Mouse (Mus musculus): ENCODE results near the gene Xkr7. TPM values are rescaled to one million over a fixed set of nuclear protein-coding genes. Genes with fewer than 3 reads are reported as not detected.

Xkr7 gene
- polyA plus RNA-seq, 1 experiment from 2014 or later: 0.45 TPM

GRCm38 (mm10) chr2:153013724-153014515 lies 17.7 kb upstream of the Xkr7 start:
- DNase-seq (ENCODE audit: low spot score) (no peak), ATAC-seq (ENCODE audit: low FRiP score) (no peak)
- Histone ChIP-seq H3K9ac (ENCODE audit: low read depth, low read length) (peak overlapping the region; percentile 84; the same call in 1 of the 2 replicates), H3K36me3 (ENCODE audit: control insufficient read depth, insufficient read depth, low read length) (peaks cover 10% of the 10 kb centered on the region; the same call in 1 of the 2 replicates), H3K9me3 (ENCODE audit: control insufficient read depth, low read length) (no peaks in the 10 kb centered on the region), H3K27me3 (ENCODE audit: control insufficient read depth, insufficient read depth, low read length) (no peaks in the 10 kb centered on the region), H3K27ac (ENCODE audit: low read depth, low read length) (no peak overlapping the region), H3K4me1 (replicated peaks; ENCODE audit: control insufficient read depth, insufficient read depth, low read length) (no peaks in the 10 kb centered on the region), H3K4me3 (ENCODE audit: low read depth, low read length) (peak overlapping the region; percentile 90), H3K4me2 (replicated peaks; ENCODE audit: low read depth, low read length) (peak overlapping the region; percentile 85)
- WGBS: 95% methylated on average over 11 of the region's 11 CpGs

DNA sequence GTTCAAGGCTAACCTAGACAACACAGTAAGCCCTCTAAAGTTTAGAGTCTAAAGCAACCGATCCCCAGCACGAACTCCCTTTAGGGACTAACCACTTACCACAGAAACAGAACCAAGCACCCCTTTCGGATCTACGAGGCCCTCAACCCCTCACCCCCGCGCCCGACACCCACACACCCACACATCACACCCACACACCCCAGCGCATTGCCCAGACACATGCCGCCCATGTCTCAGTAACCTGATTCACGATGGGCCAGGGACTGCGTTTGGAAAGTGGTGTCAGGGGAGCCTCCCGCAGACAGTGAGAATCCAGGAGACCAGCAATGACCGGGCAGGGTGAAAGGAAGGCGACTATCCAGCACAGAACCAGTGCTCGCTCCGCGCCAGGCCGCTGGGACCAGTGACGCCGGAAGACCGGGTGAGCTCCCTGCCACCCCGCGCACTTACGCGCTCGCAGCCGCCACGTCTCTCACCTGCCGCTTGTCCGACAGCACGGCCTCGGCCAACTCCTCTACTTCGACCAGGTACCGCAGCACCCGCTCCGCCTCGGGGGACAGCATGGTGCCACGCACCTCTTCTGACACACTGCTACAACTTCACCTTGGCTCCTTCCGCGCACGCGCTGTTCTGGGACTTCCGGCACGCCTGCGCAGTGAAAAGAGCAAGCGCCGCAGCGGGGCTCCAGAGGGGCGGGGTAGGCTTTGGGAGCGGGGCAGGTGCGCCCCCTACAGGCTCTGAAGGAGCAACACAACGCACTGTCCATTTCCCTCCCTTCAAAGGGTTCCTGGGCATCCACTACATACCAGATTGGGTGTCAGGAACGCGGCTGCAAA lies 16.7 kb upstream of the Xkr7 start, which contains the start of gene Pdrg1:
TSS of gene Pdrg1 (minus strand) at position 670 of the 836 bp plus-strand sequence.
- H3K9me3 ChIP-seq (ENCODE audit: control insufficient read depth, low read length): no peaks in the 10 kb centered on the region
- H3K4me3 ChIP-seq (ENCODE audit: low read depth, low read length): peak within 1 kb of the TSS; percentile 90
- no peaks in the 10 kb centered on the region for H3K27me3 ChIP-seq (ENCODE audit: control insufficient read depth, insufficient read depth, low read length)
- peak within 1 kb of the TSS; percentile 85 for H3K4me2 ChIP-seq (replicated peaks; ENCODE audit: low read depth, low read length)
- peaks cover 2% of the 10 kb centered on the region; the same call in 1 of the 2 replicates for H3K36me3 ChIP-seq (ENCODE audit: control insufficient read depth, insufficient read depth, low read length)
- DNase-seq (ENCODE audit: low spot score) (peak; percentile 99), ATAC-seq (ENCODE audit: low FRiP score) (peak; percentile 95)
- H3K9ac ChIP-seq (ENCODE audit: low read depth, low read length): peak within 1 kb of the TSS; percentile 84
- WGBS: 1% methylated on average over 54 of the region's 54 CpGs
- H3K27ac ChIP-seq (ENCODE audit: low read depth, low read length): no peak within 1 kb of the TSS
- H3K4me1 ChIP-seq (replicated peaks; ENCODE audit: control insufficient read depth, insufficient read depth, low read length): no peaks in the 10 kb centered on the region

GRCm38 (mm10) chr2:153015804-153016203 lies 15.8 kb upstream of the Xkr7 start:
- H3K27me3 ChIP-seq (ENCODE audit: control insufficient read depth, insufficient read depth, low read length): no peaks in the 10 kb centered on the region
- ATAC-seq (ENCODE audit: low FRiP score) (no peak), DNase-seq (ENCODE audit: low spot score) (no peak)
- H3K36me3 ChIP-seq (ENCODE audit: control insufficient read depth, insufficient read depth, low read length): 0 out of 2 replicates have a peak, but pooled peaks cover 2% of the 10 kb centered on the region
- no peaks in the 10 kb centered on the region for H3K9me3 ChIP-seq (ENCODE audit: control insufficient read depth, low read length)
- WGBS: 49% methylated on average over 8 of the region's 8 CpGs
- no peak overlapping the region for H3K4me3 ChIP-seq (ENCODE audit: low read depth, low read length)
- H3K4me1 ChIP-seq (replicated peaks; ENCODE audit: control insufficient read depth, insufficient read depth, low read length): no peaks in the 10 kb centered on the region
- H3K9ac ChIP-seq (ENCODE audit: low read depth, low read length): no peak overlapping the region
- no peak overlapping the region for H3K27ac ChIP-seq (ENCODE audit: low read depth, low read length)
- no peak overlapping the region for H3K4me2 ChIP-seq (replicated peaks; ENCODE audit: low read depth, low read length)

DNA sequence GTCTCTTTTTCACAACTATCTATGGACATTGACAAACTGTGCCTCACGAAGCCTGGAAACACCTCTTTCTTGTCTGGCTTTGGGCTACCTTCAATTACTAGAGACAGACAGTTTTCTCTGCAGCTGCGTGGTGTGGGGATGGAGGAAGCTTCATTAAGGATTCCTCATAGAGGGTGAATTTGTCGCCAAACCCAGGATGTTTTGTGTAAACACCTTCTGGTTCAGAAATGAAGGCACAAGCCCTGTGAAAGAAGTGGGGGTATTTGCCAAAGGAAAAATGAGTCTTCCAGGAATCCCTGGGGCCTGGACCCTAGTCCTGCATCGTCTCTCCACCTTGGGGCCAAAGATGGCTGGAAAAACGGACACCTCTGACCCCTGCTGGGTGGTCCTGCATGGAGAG lies 14.9 kb upstream of the Xkr7 start:
- no peak for DNase-seq (ENCODE audit: low spot score)
- ATAC-seq (ENCODE audit: low FRiP score): no peak
- no peaks in the 10 kb centered on the region for H3K27me3 ChIP-seq (ENCODE audit: control insufficient read depth, insufficient read depth, low read length)
- WGBS: 43% methylated on average over 5 of the region's 5 CpGs
- H3K9ac ChIP-seq (ENCODE audit: low read depth, low read length): no peak overlapping the region
- no peak overlapping the region for H3K4me3 ChIP-seq (ENCODE audit: low read depth, low read length)
- H3K4me1 ChIP-seq (replicated peaks; ENCODE audit: control insufficient read depth, insufficient read depth, low read length): no peaks in the 10 kb centered on the region
- no peaks in the 10 kb centered on the region for H3K9me3 ChIP-seq (ENCODE audit: control insufficient read depth, low read length)
- H3K36me3 ChIP-seq (ENCODE audit: control insufficient read depth, insufficient read depth, low read length): 0 out of 2 replicates have a peak, but pooled peaks cover 2% of the 10 kb centered on the region
- no peak overlapping the region for H3K27ac ChIP-seq (ENCODE audit: low read depth, low read length)
- no peak overlapping the region for H3K4me2 ChIP-seq (replicated peaks; ENCODE audit: low read depth, low read length)

DNA sequence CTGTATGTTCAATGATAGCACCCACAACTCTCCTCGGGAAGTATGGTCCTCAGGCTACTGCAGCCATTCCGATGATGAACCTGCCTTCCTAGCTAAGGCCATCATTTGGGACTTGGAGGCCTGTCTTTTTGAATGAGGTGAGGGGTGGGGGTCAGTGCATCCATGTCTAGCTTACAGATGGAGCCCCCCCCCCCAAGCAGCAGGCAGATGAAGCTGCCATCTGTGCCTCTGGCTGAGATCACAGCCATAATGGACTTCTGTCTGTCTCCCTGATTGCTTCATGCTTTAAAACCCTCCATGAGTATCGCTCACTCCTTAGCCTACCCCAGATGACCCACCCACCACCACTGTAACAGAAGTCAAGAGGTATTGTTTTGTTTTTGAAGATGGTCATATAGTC lies 12.3 kb upstream of the Xkr7 start:
- 79% methylated on average over 3 of the region's 3 CpGs for WGBS
- Histone ChIP-seq H3K36me3 (ENCODE audit: control insufficient read depth, insufficient read depth, low read length) (no peaks in the 10 kb centered on the region), H3K27ac (ENCODE audit: low read depth, low read length) (no peak overlapping the region), H3K9ac (ENCODE audit: low read depth, low read length) (no peak overlapping the region), H3K4me2 (replicated peaks; ENCODE audit: low read depth, low read length) (no peak overlapping the region), H3K27me3 (ENCODE audit: control insufficient read depth, insufficient read depth, low read length) (no peaks in the 10 kb centered on the region), H3K4me3 (ENCODE audit: low read depth, low read length) (no peak overlapping the region), H3K4me1 (replicated peaks; ENCODE audit: control insufficient read depth, insufficient read depth, low read length) (no peaks in the 10 kb centered on the region), H3K9me3 (ENCODE audit: control insufficient read depth, low read length) (no peaks in the 10 kb centered on the region)
- DNase-seq (ENCODE audit: low spot score) (no peak), ATAC-seq (ENCODE audit: low FRiP score) (no peak)

GRCm38 (mm10) chr2:153021163-153021562 lies 10.5 kb upstream of the Xkr7 start:
- no peaks in the 10 kb centered on the region for H3K4me1 ChIP-seq (replicated peaks; ENCODE audit: control insufficient read depth, insufficient read depth, low read length)
- no peak overlapping the region for H3K4me2 ChIP-seq (replicated peaks; ENCODE audit: low read depth, low read length)
- no peak overlapping the region for H3K4me3 ChIP-seq (ENCODE audit: low read depth, low read length)
- H3K27me3 ChIP-seq (ENCODE audit: control insufficient read depth, insufficient read depth, low read length): no peaks in the 10 kb centered on the region
- no peak overlapping the region for H3K9ac ChIP-seq (ENCODE audit: low read depth, low read length)
- ATAC-seq (ENCODE audit: low FRiP score) (no peak), DNase-seq (ENCODE audit: low spot score) (no peak)
- no peaks in the 10 kb centered on the region for H3K36me3 ChIP-seq (ENCODE audit: control insufficient read depth, insufficient read depth, low read length)
- WGBS: 45% methylated on average over 3 of the region's 3 CpGs
- H3K27ac ChIP-seq (ENCODE audit: low read depth, low read length): no peak overlapping the region
- no peaks in the 10 kb centered on the region for H3K9me3 ChIP-seq (ENCODE audit: control insufficient read depth, low read length)

DNA sequence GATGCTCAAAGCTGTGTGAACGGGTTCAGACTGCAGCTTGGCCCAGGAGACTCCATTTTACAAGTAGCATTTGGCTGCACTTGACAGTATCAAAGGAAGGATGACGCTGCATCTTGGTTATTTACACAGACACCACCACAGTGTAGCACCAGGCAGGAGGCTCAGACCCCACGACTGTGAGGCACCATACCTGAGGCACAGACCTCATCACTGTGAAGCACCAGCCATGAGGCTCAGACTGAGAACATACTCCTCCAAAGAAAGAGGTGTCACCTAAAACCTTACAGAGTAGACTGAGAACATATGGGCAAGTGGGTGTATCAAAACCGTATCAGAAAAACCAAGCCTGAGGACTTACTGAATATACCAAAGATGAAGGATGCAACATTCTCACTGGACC lies 8.8 kb upstream of the Xkr7 start:
- DNase-seq (ENCODE audit: low spot score) (no peak), ATAC-seq (ENCODE audit: low FRiP score) (no peak)
- Histone ChIP-seq H3K4me1 (replicated peaks; ENCODE audit: control insufficient read depth, insufficient read depth, low read length) (no peaks in the 10 kb centered on the region), H3K9ac (ENCODE audit: low read depth, low read length) (no peak overlapping the region), H3K4me2 (replicated peaks; ENCODE audit: low read depth, low read length) (no peak overlapping the region), H3K27ac (ENCODE audit: low read depth, low read length) (no peak overlapping the region), H3K36me3 (ENCODE audit: control insufficient read depth, insufficient read depth, low read length) (no peaks in the 10 kb centered on the region), H3K27me3 (ENCODE audit: control insufficient read depth, insufficient read depth, low read length) (no peaks in the 10 kb centered on the region), H3K4me3 (ENCODE audit: low read depth, low read length) (no peak overlapping the region), H3K9me3 (ENCODE audit: control insufficient read depth, low read length) (no peaks in the 10 kb centered on the region)
- 67% methylated on average over 4 of the region's 4 CpGs for WGBS

DNA sequence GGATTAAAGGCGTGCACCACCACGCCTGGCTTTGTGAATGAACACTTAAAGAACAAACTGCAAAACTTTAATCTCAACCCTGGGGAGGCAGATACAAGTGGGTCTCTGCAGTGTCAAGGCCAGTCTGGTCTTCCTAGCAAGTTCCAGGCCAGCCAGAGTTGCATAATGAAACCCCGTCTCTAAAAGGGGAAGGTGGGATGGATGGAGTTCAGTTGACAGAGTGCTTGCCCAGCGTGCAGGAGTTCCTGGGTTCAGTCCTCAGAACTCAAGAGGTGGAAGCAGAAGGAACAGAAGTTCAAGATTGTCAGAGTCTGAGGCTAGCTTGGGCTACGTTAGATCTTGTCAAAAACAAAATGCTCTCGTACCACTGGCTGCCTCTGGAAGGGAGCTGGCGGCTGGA lies 5.6 kb upstream of the Xkr7 start:
- H3K9me3 ChIP-seq (ENCODE audit: control insufficient read depth, low read length): no peaks in the 10 kb centered on the region
- H3K36me3 ChIP-seq (ENCODE audit: control insufficient read depth, insufficient read depth, low read length): no peaks in the 10 kb centered on the region
- no peak overlapping the region for H3K9ac ChIP-seq (ENCODE audit: low read depth, low read length)
- H3K27me3 ChIP-seq (ENCODE audit: control insufficient read depth, insufficient read depth, low read length): 0 out of 2 replicates have a peak, but pooled peaks cover 2% of the 10 kb centered on the region
- no peak overlapping the region for H3K4me2 ChIP-seq (replicated peaks; ENCODE audit: low read depth, low read length)
- no peak overlapping the region for H3K27ac ChIP-seq (ENCODE audit: low read depth, low read length)
- H3K4me3 ChIP-seq (ENCODE audit: low read depth, low read length): no peak overlapping the region
- H3K4me1 ChIP-seq (replicated peaks; ENCODE audit: control insufficient read depth, insufficient read depth, low read length): 0 out of 2 replicates have a peak, but pooled peaks cover 2% of the 10 kb centered on the region
- ATAC-seq (ENCODE audit: low FRiP score) (no peak), DNase-seq (ENCODE audit: low spot score) (no peak)
- 86% methylated on average over 7 of the region's 7 CpGs for WGBS
